Mouse (Mus musculus) neural tube, embryonic 14.5 days (tissue): ENCODE results near the gene Cyb561. TPM values are rescaled to one million over a fixed set of nuclear protein-coding genes. Genes with fewer than 3 reads are reported as not detected.

ENCODE experiments used
- ATAC-seq: fragments of 200-750 bp; cut with Nextera tagmentation; 2 replicates; pipeline ENCODE4 v1.8.0; 2017; ENCODE audit warnings: low read depth, mild to moderate bottlenecking, moderate TSS enrichment, moderate library complexity
- H3K27ac ChIP-seq: fragments of 300-500 bp; sonication (generic); 2 replicates; pipeline ENCODE4 v1.5.1; 2014; ENCODE audit warnings: low read depth, mild to moderate bottlenecking, control low read depth, low read length, moderate library complexity, mixed read lengths
- H3K27me3 ChIP-seq: fragments of 300-500 bp; sonication (generic); 2 replicates; pipeline ENCODE4 v1.6.1; 2014; ENCODE audit warnings: low read length; ENCODE audit not compliant: control insufficient read depth, insufficient read depth
- H3K36me3 ChIP-seq: fragments of 300-500 bp; sonication (generic); 2 replicates; pipeline ENCODE4 v1.6.1; 2014; ENCODE audit warnings: low read length, mixed read lengths; ENCODE audit not compliant: control insufficient read depth, insufficient read depth
- H3K4me1 ChIP-seq: fragments of 300-500 bp; sonication (generic); 2 replicates; pipeline ENCODE4 v1.6.1; 2014; ENCODE audit warnings: low read length; ENCODE audit not compliant: control insufficient read depth, insufficient read depth
- H3K4me2 ChIP-seq: fragments of 300-500 bp; sonication (generic); 2 replicates; pipeline ENCODE4 v1.6.1; 2014; ENCODE audit warnings: mild to moderate bottlenecking, low read depth, low read length, control low read depth
- H3K4me3 ChIP-seq: fragments of 300-500 bp; sonication (generic); 2 replicates; pipeline ENCODE4 v1.5.1; 2014; ENCODE audit warnings: low read depth, low read length, control low read depth, mixed read lengths
- H3K9ac ChIP-seq: fragments of 300-500 bp; sonication (generic); replicated peaks from 2 replicates; pipeline ENCODE4 v1.6.1; 2014; ENCODE audit warnings: low read depth, mild to moderate bottlenecking, control low read depth, low read length, mixed read lengths
- H3K9me3 ChIP-seq: fragments of 300-500 bp; sonication (generic); 2 replicates; pipeline ENCODE4 v1.6.1; 2016; ENCODE audit warnings: low read length; ENCODE audit not compliant: control insufficient read depth
- WGBS: fragments of 180-500 bp; shearing (Covaris S2); extraction: QIAGEN DNeasy Blood & Tissue Kit; methylation state at CpG from one replicate; pipeline ENCODE4 v1.1.7; 2014; 5-methylcytosine and 5-hydroxymethylcytosine counted together
- polyA plus RNA-seq: library from polyadenylated mRNA; unstranded; fragments of >200 nt; fragmentation: Nextera tagmentation; extraction: Ambion mirVana; gene quantifications from 2 replicates; pipeline ENCODE4 v1.2.1, GENCODE M21; 2014

Cyb561 gene
- polyA plus RNA-seq, 1 experiment from 2014 or later: 38.1 TPM

GRCm38 (mm10) chr11:105978232-105978631 lies 25.1 kb upstream of the Cyb561 start:
- Histone ChIP-seq H3K27ac (no peak overlapping the region), H3K4me3 (no peak overlapping the region), H3K9ac (no peak overlapping the region), H3K27me3 (no peaks in the 10 kb centered on the region), H3K36me3 (no peaks in the 10 kb centered on the region), H3K4me2 (no peak overlapping the region), H3K9me3 (no peaks in the 10 kb centered on the region), H3K4me1 (no peaks in the 10 kb centered on the region)
- WGBS: 89% methylated on average over 2 of the region's 2 CpGs
- no peak for ATAC-seq

DNA sequence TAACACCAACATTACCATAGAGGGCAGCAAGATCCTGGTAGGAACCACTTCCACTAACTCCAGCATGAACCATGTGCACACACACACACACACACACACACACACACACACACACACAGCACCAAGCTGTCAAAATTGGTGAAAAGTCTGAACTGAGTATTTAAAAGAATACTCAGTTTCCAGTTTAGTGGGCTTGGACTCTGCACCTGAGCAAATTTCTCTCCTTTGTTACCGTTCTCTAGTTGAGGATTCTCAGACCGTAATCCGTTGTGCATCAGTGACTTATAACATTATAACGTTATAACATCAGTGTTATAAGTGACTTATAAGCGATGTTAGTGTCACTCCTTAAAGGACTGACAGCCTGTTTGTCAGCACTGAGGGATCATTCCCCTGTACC lies 22.5 kb upstream of the Cyb561 start:
- WGBS: 85% methylated on average over 5 of the region's 5 CpGs
- no peaks in the 10 kb centered on the region for H3K4me1 ChIP-seq
- no peak for ATAC-seq

GRCm38 (mm10) chr11:105975050-105975449 lies 21.9 kb upstream of the Cyb561 start:
- Histone ChIP-seq H3K9ac (no peak overlapping the region), H3K4me1 (no peaks in the 10 kb centered on the region), H3K27me3 (no peaks in the 10 kb centered on the region), H3K4me2 (no peak overlapping the region), H3K9me3 (no peaks in the 10 kb centered on the region), H3K27ac (no peak overlapping the region), H3K4me3 (no peak overlapping the region), H3K36me3 (no peaks in the 10 kb centered on the region)
- ATAC-seq: no peak
- 69% methylated on average over 3 of the region's 3 CpGs for WGBS

More for the DNA sequence above, 22.5 kb upstream of the Cyb561 start:
- Histone ChIP-seq H3K36me3 (no peaks in the 10 kb centered on the region), H3K9me3 (no peaks in the 10 kb centered on the region), H3K4me3 (no peak overlapping the region), H3K27ac (no peak overlapping the region), H3K27me3 (no peaks in the 10 kb centered on the region), H3K9ac (no peak overlapping the region), H3K4me2 (no peak overlapping the region)

DNA sequence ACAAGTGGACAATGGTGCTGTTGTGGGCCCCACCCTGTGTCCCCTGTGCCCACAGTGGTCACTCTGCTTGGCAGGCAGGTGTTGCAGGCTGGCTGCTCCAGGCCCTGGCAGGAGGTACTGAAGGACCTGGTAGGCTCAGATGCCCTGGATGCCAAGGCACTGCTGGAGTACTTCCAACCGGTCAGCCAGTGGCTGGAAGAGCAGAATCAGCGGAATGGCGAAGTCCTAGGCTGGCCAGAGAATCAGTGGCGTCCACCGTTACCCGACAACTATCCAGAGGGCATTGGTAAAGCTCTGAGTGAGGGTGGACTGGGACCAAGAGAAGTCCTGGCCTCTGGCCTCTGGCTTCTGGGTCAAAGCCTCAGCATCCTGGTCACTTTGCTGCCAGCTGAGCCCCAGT lies 21.5 kb upstream of the Cyb561 start:
- no peak for ATAC-seq
- Histone ChIP-seq H3K4me3 (no peak overlapping the region), H3K9ac (no peak overlapping the region), H3K27me3 (no peaks in the 10 kb centered on the region), H3K4me2 (no peak overlapping the region), H3K4me1 (no peaks in the 10 kb centered on the region), H3K9me3 (no peaks in the 10 kb centered on the region), H3K36me3 (no peaks in the 10 kb centered on the region), H3K27ac (no peak overlapping the region)
- 93% methylated on average over 6 of the region's 6 CpGs for WGBS

DNA sequence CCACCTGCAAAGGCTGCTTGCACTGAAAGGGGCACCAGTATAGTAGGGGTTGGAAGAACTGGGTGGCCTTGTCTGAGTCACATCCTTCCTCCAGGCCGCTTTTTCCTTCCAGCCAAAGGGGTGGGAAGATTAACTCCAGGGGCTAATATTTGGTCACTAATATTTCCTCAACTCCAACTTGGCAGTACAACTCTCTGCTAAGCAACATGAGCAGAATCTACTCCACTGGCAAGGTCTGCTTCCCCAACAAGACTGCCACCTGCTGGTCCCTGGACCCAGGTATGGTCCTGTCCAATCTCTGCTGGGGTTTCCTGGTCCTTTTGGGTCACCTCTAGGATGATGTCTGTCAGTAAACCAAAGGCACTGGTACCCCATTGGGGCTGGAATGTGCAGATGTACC lies 16.4 kb upstream of the Cyb561 start:
- WGBS: 54% methylated on average over 1 of the region's 1 CpGs
- no peak for ATAC-seq
- H3K9me3 ChIP-seq: no peaks in the 10 kb centered on the region
- H3K27me3 ChIP-seq: peaks cover 16% of the 10 kb centered on the region
- H3K4me1 ChIP-seq: peaks cover 7% of the 10 kb centered on the region; the same call in 1 of the 2 replicates
- no peak overlapping the region for H3K9ac ChIP-seq
- H3K27ac ChIP-seq: no peak overlapping the region
- H3K36me3 ChIP-seq: no peaks in the 10 kb centered on the region
- H3K4me2 ChIP-seq: no peak overlapping the region
- H3K4me3 ChIP-seq: no peak overlapping the region

DNA sequence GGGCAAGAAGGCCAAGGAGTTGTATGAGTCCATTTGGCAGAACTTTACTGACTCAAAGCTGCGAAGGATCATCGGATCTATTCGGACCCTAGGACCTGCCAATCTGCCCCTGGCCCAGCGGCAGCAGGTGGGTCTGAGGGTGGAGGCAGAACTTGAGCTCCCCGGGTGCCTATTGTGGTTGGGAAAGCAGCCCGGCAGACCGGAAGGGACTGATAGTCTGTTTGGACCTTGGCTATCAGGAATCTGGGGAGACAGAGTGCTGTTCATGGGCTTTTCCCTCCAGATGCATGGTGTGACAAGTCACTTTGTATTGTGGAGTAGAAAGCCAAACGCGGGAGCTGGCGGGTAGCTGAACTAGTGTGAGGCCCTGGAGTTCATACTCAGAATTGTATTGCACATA lies 15.8 kb upstream of the Cyb561 start:
- H3K36me3 ChIP-seq: no peaks in the 10 kb centered on the region
- no peak overlapping the region for H3K27ac ChIP-seq
- no peak overlapping the region for H3K9ac ChIP-seq
- no peak overlapping the region for H3K4me3 ChIP-seq
- WGBS: 52% methylated on average over 10 of the region's 10 CpGs
- H3K27me3 ChIP-seq: peaks cover 16% of the 10 kb centered on the region
- H3K9me3 ChIP-seq: no peaks in the 10 kb centered on the region
- no peak for ATAC-seq
- peaks cover 7% of the 10 kb centered on the region; the same call in 1 of the 2 replicates for H3K4me1 ChIP-seq
- peak overlapping the region; percentile 96; the same call in 1 of the 2 replicates for H3K4me2 ChIP-seq

DNA sequence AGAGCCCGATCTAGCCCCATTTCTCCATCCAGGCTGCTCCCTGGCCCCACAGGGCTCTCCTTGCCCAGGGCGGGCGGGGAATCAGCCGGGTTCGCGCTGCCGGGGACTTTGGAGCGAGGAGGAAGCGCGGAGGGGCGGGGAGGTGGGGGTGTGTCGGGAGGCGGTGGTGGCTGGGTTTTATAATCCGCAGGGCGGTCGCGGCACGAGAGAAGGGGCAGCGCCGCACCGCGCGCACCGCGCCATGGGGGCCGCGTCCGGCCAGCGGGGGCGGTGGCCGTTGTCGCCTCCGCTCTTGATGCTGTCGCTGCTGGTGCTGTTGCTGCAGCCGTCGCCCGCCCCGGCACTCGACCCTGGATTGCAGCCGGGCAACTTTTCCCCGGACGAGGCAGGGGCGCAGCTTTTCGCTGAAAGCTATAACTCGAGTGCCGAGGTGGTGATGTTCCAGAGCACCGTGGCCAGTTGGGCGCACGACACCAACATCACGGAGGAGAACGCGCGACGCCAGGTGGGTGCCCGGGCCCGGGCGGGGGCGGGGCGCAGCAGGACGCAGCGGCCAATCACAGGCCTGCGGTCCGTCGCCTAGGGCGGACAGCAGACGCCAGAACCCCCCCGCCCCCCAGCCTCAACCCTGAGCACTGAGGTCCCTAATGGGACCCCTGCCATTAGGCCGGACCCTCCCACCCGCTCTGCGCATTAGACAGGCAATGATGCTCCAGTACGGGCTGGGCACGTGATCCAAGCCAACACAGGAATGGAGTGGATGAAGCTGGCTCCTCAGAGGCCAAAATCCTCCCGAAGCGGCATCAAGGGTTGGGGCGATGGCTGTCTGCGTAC lies 14.8 kb upstream of the Cyb561 start, which contains the start of gene Ace:
Gene Ace, plus strand, starts transcription at position 205 of the 834 bp plus-strand sequence.
- H3K4me2 ChIP-seq: peak within 1 kb of the TSS; percentile 96
- peaks cover 16% of the 10 kb centered on the region for H3K27me3 ChIP-seq
- peak within 1 kb of the TSS; percentile 52 for H3K4me3 ChIP-seq
- H3K4me1 ChIP-seq: peaks cover 7% of the 10 kb centered on the region; the same call in 1 of the 2 replicates
- WGBS: under 1% methylated on average over 67 of the region's 76 CpGs
- ATAC-seq: peak; percentile 86
- peak within 1 kb of the TSS; percentile 60 for H3K9ac ChIP-seq
- no peaks in the 10 kb centered on the region for H3K36me3 ChIP-seq
- H3K9me3 ChIP-seq: no peaks in the 10 kb centered on the region
- no peak within 1 kb of the TSS for H3K27ac ChIP-seq

DNA sequence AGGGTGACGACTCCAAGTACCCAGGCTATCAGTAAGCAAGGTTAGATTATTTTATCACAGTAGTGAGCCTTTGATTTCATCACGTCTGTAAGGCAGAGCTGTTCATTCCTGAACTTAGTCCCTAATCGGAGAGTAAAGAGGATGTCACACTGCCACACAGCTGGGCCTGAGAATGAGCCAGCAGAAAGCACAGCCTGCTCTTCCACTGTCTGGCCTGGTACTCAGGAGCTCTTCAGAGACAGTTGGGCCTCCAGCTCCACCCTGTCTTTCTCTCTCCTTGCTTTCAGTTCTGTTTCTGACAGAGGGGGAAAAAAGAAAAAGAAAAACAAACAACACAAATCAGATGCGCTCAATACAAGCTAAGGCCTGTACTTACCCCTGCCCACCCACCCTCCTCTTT lies 13.2 kb upstream of the Cyb561 start:
- peaks cover 7% of the 10 kb centered on the region; the same call in 1 of the 2 replicates for H3K4me1 ChIP-seq
- no peaks in the 10 kb centered on the region for H3K36me3 ChIP-seq
- no peak overlapping the region for H3K4me2 ChIP-seq
- H3K9me3 ChIP-seq: no peaks in the 10 kb centered on the region
- H3K9ac ChIP-seq: no peak overlapping the region
- H3K27ac ChIP-seq: no peak overlapping the region
- 78% methylated on average over 4 of the region's 4 CpGs for WGBS
- ATAC-seq: no peak
- H3K27me3 ChIP-seq: peaks cover 16% of the 10 kb centered on the region
- H3K4me3 ChIP-seq: no peak overlapping the region

GRCm38 (mm10) chr11:105964691-105965090 lies 11.6 kb upstream of the Cyb561 start:
- no peaks in the 10 kb centered on the region for H3K9me3 ChIP-seq
- H3K4me2 ChIP-seq: no peak overlapping the region
- no peak overlapping the region for H3K4me3 ChIP-seq
- no peak for ATAC-seq
- WGBS: 69% methylated on average over 5 of the region's 5 CpGs
- no peaks in the 10 kb centered on the region for H3K36me3 ChIP-seq
- H3K27me3 ChIP-seq: peaks cover 16% of the 10 kb centered on the region
- H3K4me1 ChIP-seq: peaks cover 7% of the 10 kb centered on the region; the same call in 1 of the 2 replicates
- H3K27ac ChIP-seq: no peak overlapping the region
- H3K9ac ChIP-seq: no peak overlapping the region
